Mouse (Mus musculus) kidney, postnatal 0 days (tissue): ENCODE data around the gene Gm826. TPM values are rescaled to one million over a fixed set of nuclear protein-coding genes. Genes with fewer than 3 reads are reported as not detected.

ENCODE experiments used
- ATAC-seq: fragments of 200-750 bp; cut with Nextera tagmentation; replicated peaks from 2 replicates; pipeline ENCODE4 v1.8.0; 2017; ENCODE audit warnings: low read depth, moderate number of reproducible peaks, moderate TSS enrichment, moderate library complexity; ENCODE audit not compliant: low FRiP score
- DNase-seq: peaks from one replicate; pipeline ENCODE4 v3.0.0-alpha.2; 2016; ENCODE audit warnings: low spot score
- H3K27ac ChIP-seq: fragments of 300-500 bp; sonication (generic); 2 replicates; pipeline ENCODE4 v1.5.1; 2014; ENCODE audit warnings: mild to moderate bottlenecking
- H3K27me3 ChIP-seq: fragments of 300-500 bp; sonication (generic); 2 replicates; pipeline ENCODE4 v1.6.1; 2014; ENCODE audit warnings: low read length, mixed read lengths; ENCODE audit not compliant: insufficient read depth
- H3K36me3 ChIP-seq: fragments of 300-500 bp; sonication (generic); 2 replicates; pipeline ENCODE4 v1.6.1; 2014; ENCODE audit warnings: low read length, mixed read lengths; ENCODE audit not compliant: insufficient read depth
- H3K4me1 ChIP-seq: fragments of 300-500 bp; sonication (generic); replicated peaks from 2 replicates; pipeline ENCODE4 v1.6.1; 2014; ENCODE audit warnings: antibody characterized with exemption, low read length, mixed read lengths; ENCODE audit not compliant: insufficient read depth
- H3K4me2 ChIP-seq: fragments of 300-500 bp; sonication (generic); 2 replicates; pipeline ENCODE4 v1.6.1; 2014; ENCODE audit warnings: mild to moderate bottlenecking, low read length, moderate library complexity, mixed read lengths
- H3K4me3 ChIP-seq: fragments of 300-500 bp; sonication (generic); replicated peaks from 2 replicates; pipeline ENCODE4 v1.5.1; 2014; ENCODE audit warnings: low read depth, low read length
- H3K9ac ChIP-seq: fragments of 300-500 bp; sonication (generic); 2 replicates; pipeline ENCODE4 v1.6.1; 2014; ENCODE audit warnings: low read depth, low read length
- H3K9me3 ChIP-seq: fragments of 300-500 bp; sonication (generic); replicated peaks from 2 replicates; pipeline ENCODE4 v1.6.1; 2016; ENCODE audit warnings: low read length, inconsistent platforms, mixed read lengths
- CTCF ChIP-seq: IDR thresholded peaks from 2 replicates; pipeline ENCODE4 v1.5.1; 2016; ENCODE audit warnings: antibody characterized with exemption, low read depth, mild to moderate bottlenecking, moderate library complexity
- WGBS: fragments of 180-500 bp; shearing (Covaris S2); extraction: QIAGEN DNeasy Blood & Tissue Kit; methylation state at CpG from one replicate; pipeline ENCODE4 v1.1.7; 2014; 5-methylcytosine and 5-hydroxymethylcytosine counted together
- polyA plus RNA-seq: library from polyadenylated mRNA; unstranded; fragments of >200 nt; fragmentation: Nextera tagmentation; extraction: Ambion mirVana; gene quantifications from 2 replicates; pipeline ENCODE4 v1.2.1, GENCODE M21; 2015

Gene Gm826
- polyA plus RNA-seq, 1 experiment from 2014 or later, result 0.49 TPM

GRCm38 (mm10) chr2:160267828-160268453, 66.0 kb downstream of the Gm826 start:
- no peaks in the 10 kb centered on the region for H3K27me3 ChIP-seq
- H3K9ac ChIP-seq, result no peak overlapping the region
- no peaks in the 10 kb centered on the region for H3K9me3 ChIP-seq
- 83% methylated on average over 11 of the region's 11 CpGs for WGBS
- DNase-seq, result no peak
- H3K27ac ChIP-seq, result no peak overlapping the region
- no peak overlapping the region for H3K4me2 ChIP-seq
- no peak for TF ChIP-seq CTCF
- H3K4me1 ChIP-seq, result no peaks in the 10 kb centered on the region
- no peak for ATAC-seq
- H3K36me3 ChIP-seq, result no peaks in the 10 kb centered on the region
- no peak overlapping the region for H3K4me3 ChIP-seq

- Histone ChIP-seq H3K4me2 (no peak overlapping the region), H3K36me3 (no peaks in the 10 kb centered on the region), H3K4me1 (no peaks in the 10 kb centered on the region), H3K4me3 (no peak overlapping the region), H3K9ac (no peak overlapping the region), H3K9me3 (no peaks in the 10 kb centered on the region), H3K27me3 (no peaks in the 10 kb centered on the region), H3K27ac (no peak overlapping the region)
- no peak for TF ChIP-seq CTCF
- ATAC-seq (no peak), DNase-seq (no peak)
- WGBS, result 88% methylated on average over 8 of the region's 8 CpGs
These were observed 70.1 kb downstream of the Gm826 start for GRCm38 (mm10) chr2:160263861-160264260.

- Histone ChIP-seq H3K9me3 (no peaks in the 10 kb centered on the region), H3K27ac (no peak overlapping the region), H3K4me3 (no peak overlapping the region), H3K4me2 (no peak overlapping the region), H3K27me3 (no peaks in the 10 kb centered on the region), H3K9ac (no peak overlapping the region), H3K4me1 (no peaks in the 10 kb centered on the region), H3K36me3 (no peaks in the 10 kb centered on the region)
- no peak for DNase-seq
- ATAC-seq, result no peak
- 81% methylated on average over 3 of the region's 3 CpGs for WGBS
- TF ChIP-seq CTCF, result no peak
These were observed 72.4 kb downstream of the Gm826 start for GRCm38 (mm10) chr2:160261538-160261937.

Other genes with a start within 250 kb of the Gm826 start
- gene Mafb, start 32.9 kb upstream of the Gm826 start, polyA plus RNA-seq, result 31.5 and 31.7 TPM in 2 replicates